ENCODE assay signal across 32 mouse cellular contexts in the genomic region with DNA sequence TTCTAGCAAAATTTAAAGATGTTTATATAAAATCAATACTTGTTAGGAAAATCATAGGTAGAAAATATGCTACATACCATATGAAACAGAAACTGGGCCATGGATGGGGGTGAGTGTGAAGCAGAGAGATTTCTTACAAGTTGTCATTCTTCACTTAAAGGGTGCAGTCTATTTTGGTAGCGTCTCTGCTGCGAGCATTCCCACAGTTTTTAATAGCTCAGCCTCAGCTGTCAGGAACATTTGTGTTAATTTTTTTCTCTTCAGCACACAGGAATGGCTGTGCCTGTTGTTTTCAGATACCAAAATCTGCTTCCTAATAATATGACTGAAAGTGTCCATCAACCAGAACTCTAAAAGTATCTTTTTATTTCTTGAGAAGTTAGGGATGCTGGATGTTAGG.
A peak's percentile ranks its signal among the peaks of the same experiment; 100 is the strongest.
DNase-seq lines count a peak whose midpoint lies in the region; ATAC-seq and TF ChIP-seq lines count a peak whose summit lies in the region.
"Had no signal": no experiment of that assay in that cellular context is flagged by ENCODE, and none has a peak within 500 bp of the region (broad histone marks: within the 10 kb centered on the region; RNA-seq: fewer than 3 reads in every experiment).

No protein-coding gene starts in this region.

- peak; percentile 30 for DNase-seq in forebrain, postnatal 0 days
- DNase-seq in layer of hippocampus, adult 2 months (ENCODE audit: low spot score in 2 of 2): peak; percentile 24 to 36
- DNase-seq in layer of hippocampus, postnatal 10 days (ENCODE audit: low spot score in 2 of 2): no peak
- peak; percentile 88 for DNase-seq in brain, adult 2 months (ENCODE audit: low read depth, low spot score)
- peak; percentile 59 to 61 for DNase-seq in left cerebral cortex, postnatal 14 days (ENCODE audit: low spot score in 2 of 2)
- DNase-seq in heart, adult 8-10 months (ENCODE audit: low spot score): no peak
- DNase-seq in MN1 (ENCODE audit: low spot score): no peak
- DNase-seq: adrenal gland, adult 8-10 months; cerebellum, adult 11 months; cerebellum, adult 9-10 months; embryo, embryonic 11 days; gastrocnemius, postnatal 25 days; heart, adult 18-20 months; heart, postnatal 4 days; kidney, adult 8-10 months; lung, embryonic 14.5 days; lung, postnatal 36 days; thymus, adult 2 months; thymus, postnatal 4 days had no signal

- TF ChIP-seq CTCF in forebrain, postnatal 0 days (IDR thresholded peaks at IDR 0.05; ENCODE audit: low read depth): no peak
- TF ChIP-seq CTCF in layer of hippocampus, adult 2 months (conservative IDR thresholded peaks at IDR 0.05): no peak

- H3K9ac ChIP-seq in forebrain, postnatal 0 days: no peak overlapping the region
- H3K9ac ChIP-seq in forebrain, embryonic 13.5 days: no peak overlapping the region
- H3K9ac ChIP-seq: embryonic facial prominence, embryonic 12.5 days; forebrain, embryonic 15.5 days; heart, embryonic 12.5 days; hindbrain, embryonic 13.5 days; limb, embryonic 12.5 days; liver, embryonic 15.5 days; lung, embryonic 14.5 days had no signal

- H3K9me3 ChIP-seq in forebrain, postnatal 0 days (ENCODE audit: low read length): no peaks in the 10 kb centered on the region
- H3K9me3 ChIP-seq in forebrain, embryonic 13.5 days (replicated peaks): no peaks in the 10 kb centered on the region
- H3K9me3 ChIP-seq: embryonic facial prominence, embryonic 12.5 days; forebrain, embryonic 15.5 days; heart, embryonic 12.5 days; hindbrain, embryonic 13.5 days; limb, embryonic 12.5 days; liver, embryonic 15.5 days had no signal

- H3K4me3 ChIP-seq in forebrain, postnatal 0 days (ENCODE audit: low read depth, low read length): no peak overlapping the region
- no peak overlapping the region for H3K4me3 ChIP-seq in forebrain, embryonic 13.5 days
- H3K4me3 ChIP-seq in layer of hippocampus, adult 2 months: no peak overlapping the region
- H3K4me3 ChIP-seq: embryonic facial prominence, embryonic 12.5 days; forebrain, embryonic 15.5 days; heart, embryonic 12.5 days; hindbrain, embryonic 13.5 days; limb, embryonic 12.5 days; liver, embryonic 15.5 days had no signal

- intact Hi-C loops in left cerebral cortex, postnatal 14 days (cut with DNase I): no loop called here

- whole genome bisulfite sequencing in forebrain, postnatal 0 days: 62% methylated on average over 2 of the region's 2 CpGs
- WGBS in forebrain, embryonic 13.5 days: 92% methylated on average over 2 of the region's 2 CpGs

- peak; percentile 61 for ATAC-seq in forebrain, postnatal 0 days
- ATAC-seq in forebrain, embryonic 13.5 days: no peak
- ATAC-seq: forebrain, embryonic 15.5 days; intestine, embryonic 16.5 days; midbrain, embryonic 16.5 days had no signal

- no peak overlapping the region for H3K4me2 ChIP-seq in forebrain, postnatal 0 days (ENCODE audit: low read depth)
- no peak overlapping the region for H3K4me2 ChIP-seq in forebrain, embryonic 13.5 days
- H3K4me2 ChIP-seq: embryonic facial prominence, embryonic 12.5 days; forebrain, embryonic 15.5 days; heart, embryonic 12.5 days; hindbrain, embryonic 13.5 days; limb, embryonic 12.5 days; liver, embryonic 15.5 days; lung, embryonic 14.5 days; midbrain, embryonic 11.5 days had no signal

- H3K27me3 ChIP-seq in forebrain, postnatal 0 days (ENCODE audit: insufficient read depth, low read length): no peaks in the 10 kb centered on the region
- H3K27me3 ChIP-seq in forebrain, embryonic 13.5 days: no peaks in the 10 kb centered on the region
- H3K27me3 ChIP-seq: CH12.LX; embryonic facial prominence, embryonic 12.5 days; forebrain, embryonic 15.5 days; heart, embryonic 12.5 days; hindbrain, embryonic 13.5 days; limb, embryonic 12.5 days; liver, embryonic 15.5 days had no signal

- H3K27ac ChIP-seq in forebrain, postnatal 0 days (ENCODE audit: low read depth, low read length): no peak overlapping the region
- H3K27ac ChIP-seq in forebrain, embryonic 13.5 days: no peak overlapping the region
- peak overlapping the region; percentile 76 for H3K27ac ChIP-seq in layer of hippocampus, adult 2 months
- H3K27ac ChIP-seq: embryonic facial prominence, embryonic 12.5 days; forebrain, embryonic 15.5 days; hindbrain, embryonic 13.5 days; kidney, postnatal 0 days; limb, embryonic 12.5 days; liver, embryonic 15.5 days; stomach, postnatal 0 days had no signal

- H3K36me3 ChIP-seq in forebrain, postnatal 0 days (ENCODE audit: insufficient read depth): no peaks in the 10 kb centered on the region
- H3K36me3 ChIP-seq in forebrain, embryonic 13.5 days (ENCODE audit: poor library complexity, severe bottlenecking): no peaks in the 10 kb centered on the region
- H3K36me3 ChIP-seq: embryonic facial prominence, embryonic 12.5 days; forebrain, embryonic 15.5 days; heart, embryonic 12.5 days; hindbrain, embryonic 13.5 days; limb, embryonic 12.5 days; liver, embryonic 15.5 days had no signal

- no peaks in the 10 kb centered on the region for H3K4me1 ChIP-seq in forebrain, postnatal 0 days (ENCODE audit: insufficient read depth)
- no peaks in the 10 kb centered on the region for H3K4me1 ChIP-seq in forebrain, embryonic 13.5 days
- H3K4me1 ChIP-seq: embryonic facial prominence, embryonic 12.5 days; forebrain, embryonic 15.5 days; heart, embryonic 12.5 days; hindbrain, embryonic 13.5 days; limb, embryonic 12.5 days; liver, embryonic 15.5 days had no signal

Comparison
In these comparisons a context has a peak if more than half of its experiments do, and no peak if none do; other contexts are left out.
1. DNase-seq: peak in forebrain, postnatal 0 days (single experiment), layer of hippocampus, adult 2 months (2 of 2), brain, adult 2 months (single experiment) and left cerebral cortex, postnatal 14 days (2 of 2); none in layer of hippocampus, postnatal 10 days (0 of 2), heart, adult 8-10 months (single experiment) and MN1 (single experiment).